Mouse (Mus musculus) lung, postnatal 10 days (tissue): ENCODE results near the gene Vmn1r224.

Experiments
- DNase-seq: peaks from one replicate; pipeline ENCODE4 v3.0.0; 2021

Gene Vmn1r224

GRCm38 (mm10) chr17:20413846-20414245 is at the start of gene Vmn1r224:
Gene Vmn1r224 (plus strand): TSS chr17:20414146.
- DNase-seq, result no peak

GRCm38 (mm10) chr17:20399105-20399504 is 14.8 kb upstream of the Vmn1r224 start:
- no peak for DNase-seq

- no peak for DNase-seq
Measured at GRCm38 (mm10) chr17:20439263-20439662, 25.3 kb downstream of the Vmn1r224 start.

GRCm38 (mm10) chr17:20473311-20473710 is 59.4 kb downstream of the Vmn1r224 start:
- no peak for DNase-seq
